Mouse (Mus musculus): Measurements from ENCODE around the gene Dnajc5.

The Dnajc5 gene

GRCm38 (mm10) chr2:181573961-181574360 is 53.7 kb downstream of the Dnajc5 start:
- DNase-seq: peak; percentile 43

DNA sequence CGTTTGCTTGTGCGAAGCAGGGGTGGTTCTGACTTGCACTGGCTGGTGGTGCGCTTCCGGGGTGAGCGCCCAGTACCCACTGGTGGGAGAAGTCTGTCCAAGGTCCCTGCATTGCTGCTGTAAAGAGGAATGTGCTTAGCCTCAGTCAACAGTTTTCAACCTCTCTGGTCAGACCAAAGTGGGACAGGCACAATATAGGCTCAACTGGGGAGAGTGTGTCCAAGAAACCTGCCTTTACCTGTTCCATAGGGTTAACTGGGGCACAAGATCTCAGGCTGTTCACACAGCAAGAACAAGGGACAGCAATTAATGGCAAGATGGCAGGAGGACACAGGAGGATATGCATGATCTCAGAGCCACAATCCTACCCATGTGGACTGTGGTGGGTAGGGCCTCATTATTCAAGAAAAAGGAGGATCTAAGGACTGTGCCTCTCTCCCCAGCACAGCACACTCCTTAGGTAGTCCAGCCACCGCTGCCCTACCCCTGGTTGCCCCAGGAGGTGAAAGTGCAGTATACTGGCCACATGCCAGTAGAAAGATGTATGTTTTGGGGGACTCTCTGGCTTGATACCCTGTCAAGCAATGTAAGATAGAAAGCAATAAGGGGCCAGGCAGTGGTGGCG is 54.7 kb downstream of the Dnajc5 start:
- peak; percentile 52 for DNase-seq

DNA sequence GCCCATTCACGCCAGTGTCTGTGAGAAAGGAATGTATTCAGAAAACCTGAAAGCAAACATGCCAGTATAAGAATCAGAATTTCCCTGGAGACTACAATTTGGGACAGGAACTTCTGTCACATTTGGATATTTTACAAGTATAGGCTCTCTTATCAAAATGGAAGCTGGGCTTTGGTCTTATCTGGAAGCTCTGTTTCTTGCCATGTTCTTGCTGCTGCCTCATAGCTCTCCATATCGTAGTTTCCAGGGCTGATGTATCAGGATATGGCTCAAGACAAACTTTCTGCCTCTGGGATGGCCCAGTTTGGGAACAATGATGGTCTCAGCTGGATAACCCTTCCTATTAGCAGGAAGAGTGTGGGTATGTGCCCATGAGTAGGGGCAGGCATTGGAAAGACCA is 56.3 kb downstream of the Dnajc5 start:
- DNase-seq: no peak

DNA sequence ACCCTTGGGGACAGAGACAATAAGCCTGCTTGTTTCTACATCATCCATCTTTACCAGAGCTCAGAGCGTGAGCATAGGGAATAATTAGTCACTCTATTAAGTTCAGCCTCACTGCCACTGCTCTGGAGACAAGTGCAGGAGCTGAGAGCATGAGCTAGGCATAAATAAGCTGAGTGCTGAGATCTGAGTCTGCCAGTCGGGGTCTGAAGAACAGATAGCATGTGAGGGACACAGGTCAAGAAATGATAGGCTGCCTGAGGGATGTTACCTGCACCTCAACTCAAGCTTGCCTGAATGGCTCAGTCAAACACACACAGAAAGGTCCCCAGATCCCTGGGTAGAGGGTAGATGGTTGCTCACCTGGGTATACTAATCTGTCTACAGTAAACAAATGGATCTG is 56.8 kb downstream of the Dnajc5 start:
- no peak for DNase-seq

DNA sequence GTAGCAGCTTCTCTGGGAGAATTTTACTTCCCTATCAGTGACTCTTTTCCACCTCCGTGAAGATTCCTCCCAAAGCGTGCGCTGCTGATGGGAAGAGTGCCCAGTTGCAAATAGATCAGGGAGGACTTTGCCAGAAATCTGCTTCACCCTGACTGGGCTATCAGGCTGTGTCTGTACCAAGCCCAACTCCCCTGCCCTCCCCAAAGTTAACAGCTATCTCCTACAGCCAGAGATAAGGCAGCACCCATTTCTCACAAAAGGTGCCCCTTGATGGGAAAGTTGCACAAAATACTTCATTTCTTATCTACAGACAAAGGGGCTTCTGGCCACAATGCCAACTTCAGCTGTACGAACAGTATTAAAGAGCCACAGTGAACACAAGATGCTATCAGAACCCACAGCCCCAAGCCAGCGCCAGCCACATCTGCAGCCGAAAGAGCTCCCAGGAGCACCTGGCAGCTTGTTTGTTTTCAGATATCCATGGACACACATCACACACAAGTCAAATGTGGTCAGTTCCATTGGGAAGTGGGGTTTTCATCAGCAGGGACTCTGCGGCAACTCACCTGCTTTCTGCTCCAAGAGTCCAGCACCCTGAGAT is 57.8 kb downstream of the Dnajc5 start:
- peak; percentile 85 for DNase-seq

DNA sequence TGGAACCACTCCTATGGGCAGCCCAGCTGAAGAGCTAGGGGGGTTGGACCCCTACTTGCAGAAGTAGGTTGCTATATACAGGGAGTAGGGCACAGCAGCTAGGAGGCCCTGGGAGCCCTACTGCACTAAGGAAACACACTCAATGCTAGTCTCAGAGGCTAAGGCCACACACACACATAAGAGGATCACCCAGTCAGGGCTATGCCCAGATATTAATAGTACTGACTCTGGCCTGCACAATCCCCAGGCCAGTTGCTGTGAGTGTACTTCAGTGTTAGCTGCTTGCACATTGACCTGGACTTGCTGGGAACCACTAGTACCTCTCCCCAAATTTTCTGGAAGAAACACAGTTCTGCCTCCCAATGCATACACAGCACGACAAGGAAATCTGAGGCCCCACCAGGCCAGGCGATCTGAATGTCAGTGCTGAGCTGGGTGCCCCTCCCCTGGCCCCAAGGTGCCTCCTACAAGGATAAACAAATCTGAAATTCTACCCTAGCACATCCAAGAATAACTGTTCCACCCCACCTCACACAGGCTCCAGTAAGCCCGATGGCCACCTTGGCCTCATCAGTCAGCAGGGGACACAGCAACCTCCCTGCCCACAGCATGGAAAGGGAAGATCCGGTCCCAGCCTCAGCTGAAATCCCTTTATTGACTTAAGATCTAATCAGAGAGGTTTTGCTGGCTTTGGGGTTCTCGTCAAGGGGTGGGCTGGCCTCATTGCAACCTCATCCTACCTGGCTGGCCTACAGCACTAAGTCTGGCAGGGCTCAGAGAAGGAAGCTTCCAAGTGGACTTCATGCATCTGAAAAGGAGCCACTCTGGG is 58.7 kb downstream of the Dnajc5 start:
- peak; percentile 45 for DNase-seq

DNA sequence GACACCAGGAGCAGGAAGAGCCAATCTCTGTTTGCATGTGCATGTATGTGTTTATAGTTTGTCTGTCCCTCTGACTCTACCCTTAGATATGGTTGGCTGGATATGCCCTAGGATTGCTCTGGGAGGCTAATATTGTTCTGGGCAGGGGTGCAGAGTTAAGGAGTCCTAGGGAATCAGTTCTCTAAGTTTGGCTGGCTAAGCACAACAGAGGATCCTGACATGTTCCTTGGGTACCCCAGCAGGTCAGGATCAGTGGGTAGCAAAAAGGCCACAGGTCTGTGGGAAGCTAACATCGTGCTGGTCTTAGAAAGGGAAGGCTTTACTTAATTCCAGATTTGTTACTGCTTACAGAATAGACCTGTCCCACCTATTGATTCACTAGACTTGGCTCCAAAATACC is 59.4 kb downstream of the Dnajc5 start:
- DNase-seq: no peak

GRCm38 (mm10) chr2:181580131-181580772 is 60.0 kb downstream of the Dnajc5 start:
- DNase-seq: peak; percentile 54

- DNase-seq: peak; percentile 92
Observed at GRCm38 (mm10) chr2:181581016-181581401, 60.7 kb downstream of the Dnajc5 start.

GRCm38 (mm10) chr2:181581402-181582120 is 61.3 kb downstream of the Dnajc5 start:
- DNase-seq: peak; percentile 87

- no peak for DNase-seq
Observed at GRCm38 (mm10) chr2:181582358-181582757, 62.1 kb downstream of the Dnajc5 start.

DNA sequence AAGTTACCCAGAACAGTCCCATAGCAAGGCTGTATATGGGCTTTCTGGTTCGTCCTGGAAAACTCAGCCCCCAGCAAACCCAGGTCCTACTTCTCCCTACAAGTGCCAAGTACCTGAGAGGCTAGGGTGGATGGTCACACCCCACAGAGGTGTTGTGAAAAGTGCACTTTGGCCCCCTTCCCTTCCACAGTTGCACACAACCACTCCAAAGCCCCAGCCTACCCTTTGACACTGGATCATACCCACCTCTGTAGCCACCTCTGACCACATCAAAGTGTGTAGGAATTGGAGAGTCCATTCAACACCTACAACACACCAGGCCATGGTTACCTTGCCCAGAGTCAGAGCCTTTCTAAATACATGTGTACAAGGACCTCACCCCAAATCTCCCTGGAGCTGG is 62.7 kb downstream of the Dnajc5 start:
- DNase-seq: peak; percentile 41

- no peak for DNase-seq
Observed at GRCm38 (mm10) chr2:181583460-181584257, 63.4 kb downstream of the Dnajc5 start.

- DNase-seq: no peak
Observed at GRCm38 (mm10) chr2:181584411-181584942, 64.2 kb downstream of the Dnajc5 start, which contains the start of gene Uckl1. Gene Uckl1, minus strand, starts transcription at chr2:181584892.

DNA sequence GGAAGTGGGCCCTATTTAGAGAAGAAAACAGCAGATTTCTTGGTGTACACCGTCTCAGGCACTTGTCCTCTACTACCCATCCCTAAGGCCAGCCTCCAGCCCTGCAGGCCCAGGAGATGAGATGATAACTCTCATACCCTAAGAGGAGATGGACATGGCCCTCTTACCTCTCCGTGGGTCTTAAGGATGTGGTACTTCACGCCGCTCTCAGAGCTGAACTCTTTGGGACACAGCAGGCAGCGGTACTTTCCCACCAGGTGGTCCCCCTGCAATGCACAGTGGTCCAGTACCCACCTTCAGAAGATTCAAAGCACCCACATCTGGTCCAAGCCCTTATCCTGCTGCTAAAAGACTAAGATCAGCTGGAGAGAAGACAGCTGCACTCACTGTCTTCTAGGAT is 65.2 kb downstream of the Dnajc5 start:
- no peak for DNase-seq

GRCm38 (mm10) chr2:181586124-181586523 is 65.8 kb downstream of the Dnajc5 start:
- DNase-seq: no peak

- no peak for DNase-seq
Observed at GRCm38 (mm10) chr2:181587796-181588195, 67.5 kb downstream of the Dnajc5 start.

DNA sequence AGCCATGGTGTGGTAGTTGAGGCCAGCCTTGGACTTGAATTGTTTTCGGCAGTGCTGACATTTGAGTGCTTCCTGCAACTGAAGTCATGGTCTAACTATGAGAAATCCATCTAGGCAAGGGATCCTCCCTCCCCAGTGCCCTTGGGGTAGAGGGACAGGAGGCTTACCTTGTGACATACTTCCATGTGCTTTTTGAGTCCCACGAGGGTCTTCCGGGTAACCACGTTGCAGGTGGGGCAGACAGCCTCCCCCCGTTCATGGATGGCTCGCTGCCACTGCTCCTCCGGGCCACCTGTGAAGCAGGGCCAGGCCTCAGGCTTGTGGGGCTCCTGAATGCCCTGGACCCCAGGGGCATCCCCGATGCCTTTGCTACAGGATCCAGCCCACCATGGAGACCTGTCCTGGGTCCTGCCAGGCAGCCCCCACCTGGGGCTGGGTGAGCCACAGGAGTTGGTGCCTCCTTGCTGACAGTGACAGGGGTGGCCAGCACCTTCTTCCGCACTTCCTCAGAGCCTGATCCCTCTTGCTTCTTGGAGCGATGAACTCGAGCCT is 68.0 kb downstream of the Dnajc5 start:
- DNase-seq: peak; percentile 44

DNA sequence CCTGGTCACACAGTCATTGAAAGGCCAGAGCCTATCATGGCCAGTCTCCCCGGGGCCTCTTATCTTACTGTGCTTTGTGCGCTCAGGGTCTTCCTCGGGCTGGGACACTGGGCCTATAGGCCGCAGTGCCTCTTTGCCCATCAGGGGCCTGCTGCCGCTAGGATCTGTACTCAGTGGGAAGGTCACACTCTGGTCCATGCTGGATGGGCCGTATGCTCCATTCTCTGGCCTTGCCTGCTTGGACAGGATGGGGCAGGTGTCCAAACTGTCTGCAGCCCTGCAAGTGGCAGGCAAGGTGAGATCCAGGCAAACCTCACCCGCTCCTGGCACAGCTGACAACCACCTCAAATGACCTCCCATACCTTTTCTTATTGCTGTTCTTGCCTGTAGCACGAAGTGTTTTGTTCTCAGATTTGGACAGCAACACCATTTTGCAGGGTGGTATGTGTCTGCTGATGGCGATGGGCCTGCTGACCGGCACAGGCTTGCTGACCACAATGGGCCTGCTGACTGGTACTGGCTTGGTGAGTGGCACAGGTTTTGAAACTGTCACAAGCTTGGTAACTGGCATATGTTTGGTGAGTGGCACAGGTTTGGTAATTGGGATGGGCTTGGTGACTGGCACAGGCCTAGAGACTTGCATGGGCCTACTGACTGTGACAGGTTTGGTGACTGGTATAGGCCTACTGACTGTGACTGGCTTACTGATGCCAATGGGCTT is 68.9 kb downstream of the Dnajc5 start:
- peak; percentile 64 for DNase-seq

- peak; percentile 37 for DNase-seq
Observed at GRCm38 (mm10) chr2:181589732-181590105, 69.4 kb downstream of the Dnajc5 start.

- DNase-seq: peak; percentile 39
Observed at GRCm38 (mm10) chr2:181590471-181590870, 70.2 kb downstream of the Dnajc5 start.

Measured in cerebellum, adult 9-10 months (tissue).